Mouse (Mus musculus): Measurements from ENCODE around the gene Rprd2.

- TF ChIP-seq CTCF (conservative IDR thresholded peaks at IDR 0.05; ENCODE audit: low read length) (no peak), POU5F1 (IDR thresholded peaks at IDR 0.05; ENCODE audit: borderline replicate concordance, low read length) (no peak)
These were observed 88.2 kb downstream of the Rprd2 start for GRCm38 (mm10) chr3:95730431-95730830.

Measured in E14TG2a.4 (cell line).